Mouse (Mus musculus): ENCODE data around the gene Add3. TPM values are rescaled to one million over a fixed set of nuclear protein-coding genes. Genes with fewer than 3 reads are reported as not detected.

Add3 gene
- 14.8 and 28.6 TPM in 2 replicates for polyA plus RNA-seq (2014; fragmentation: Nextera tagmentation; extraction: Ambion mirVana)

DNA sequence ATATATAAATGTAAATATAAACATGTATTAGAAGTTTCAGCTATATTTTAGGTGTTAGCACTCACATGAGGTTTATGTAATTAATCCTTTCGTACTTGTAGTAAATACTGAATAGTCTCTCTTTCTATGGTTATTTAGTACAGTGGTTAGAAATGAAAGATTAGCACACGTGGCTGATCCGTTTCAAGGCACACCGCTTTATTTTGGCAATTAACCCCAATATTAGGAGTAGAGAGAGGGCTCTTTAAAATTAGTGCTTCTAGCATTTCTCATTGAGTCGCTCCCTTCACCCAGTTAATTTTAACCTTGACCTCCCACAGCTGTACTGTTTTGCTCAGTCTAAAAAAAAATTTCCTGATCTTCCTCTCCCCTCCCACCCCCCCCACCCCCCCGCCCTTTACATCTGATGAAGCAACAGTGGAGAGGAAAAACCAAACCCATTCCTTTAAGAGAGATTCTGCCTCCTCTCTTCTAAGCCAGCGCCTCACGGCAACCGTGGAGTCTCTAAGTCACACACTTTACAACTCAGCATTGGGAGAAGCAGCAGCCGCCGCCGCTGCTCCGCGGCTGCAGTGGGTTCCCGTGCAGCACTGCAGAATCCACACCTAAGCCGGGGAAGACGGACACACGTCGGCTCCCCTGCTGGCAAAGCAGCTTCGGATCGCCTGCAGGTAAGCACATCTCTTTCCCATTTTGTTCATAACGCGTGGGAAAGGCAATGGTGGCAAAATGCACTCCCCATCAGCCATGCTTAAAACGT lies at the start of gene Add3:
Gene Add3 (plus strand): TSS at position 400 of the 760 bp plus-strand sequence.
- WGBS, result 7% methylated on average over 24 of the region's 24 CpGs
- DNase-seq (peak; percentile 81), ATAC-seq (ENCODE audit: low FRiP score, low TSS enrichment) (no peak)
- Histone ChIP-seq H3K27me3 (ENCODE audit: control insufficient read depth, insufficient read depth, low read length) (0 out of 2 replicates have a peak, but pooled peaks cover 11% of the 10 kb centered on the region), H3K4me1 (ENCODE audit: control insufficient read depth, insufficient read depth, low read length) (peaks cover 21% of the 10 kb centered on the region), H3K27ac (replicated peaks; ENCODE audit: low read depth, low read length) (peak within 1 kb of the TSS; percentile 45; the same call in 1 of the 2 replicates), H3K9me3 (ENCODE audit: control insufficient read depth, low read length) (no peaks in the 10 kb centered on the region), H3K9ac (replicated peaks; ENCODE audit: low read length) (peak within 1 kb of the TSS; percentile 36; the same call in 1 of the 2 replicates), H3K4me2 (ENCODE audit: low read length) (peak within 1 kb of the TSS; percentile 96), H3K36me3 (ENCODE audit: control insufficient read depth, insufficient read depth, low read length) (no peaks in the 10 kb centered on the region), H3K4me3 (replicated peaks; ENCODE audit: low read depth, low read length) (peak within 1 kb of the TSS; percentile 85)

DNA sequence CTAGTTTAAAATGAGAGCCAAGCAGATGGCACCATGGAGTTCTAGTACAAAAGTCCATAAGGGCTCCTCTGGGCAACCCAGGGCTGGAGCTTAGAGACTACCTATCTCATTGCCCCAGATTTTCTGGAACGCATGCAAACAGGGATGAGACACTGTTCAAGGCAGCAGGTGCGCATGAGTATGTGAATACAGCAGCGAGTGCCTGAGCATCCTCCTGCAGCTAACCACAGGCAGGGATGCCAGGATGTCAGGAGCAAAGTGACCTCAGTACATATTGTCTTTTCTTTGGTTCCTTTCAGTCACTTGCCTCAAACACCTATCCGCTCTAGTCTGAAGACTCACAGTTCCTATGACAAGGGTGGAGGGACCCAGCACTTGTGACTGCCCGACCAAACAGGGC lies 49.6 kb upstream of the Add3 start:
- Histone ChIP-seq H3K9me3 (ENCODE audit: control insufficient read depth, low read length) (no peaks in the 10 kb centered on the region), H3K4me3 (replicated peaks; ENCODE audit: low read depth, low read length) (no peak overlapping the region), H3K27ac (replicated peaks; ENCODE audit: low read depth, low read length) (no peak overlapping the region), H3K27me3 (ENCODE audit: control insufficient read depth, insufficient read depth, low read length) (no peaks in the 10 kb centered on the region), H3K4me2 (ENCODE audit: low read length) (no peak overlapping the region), H3K9ac (replicated peaks; ENCODE audit: low read length) (no peak overlapping the region), H3K36me3 (ENCODE audit: control insufficient read depth, insufficient read depth, low read length) (no peaks in the 10 kb centered on the region), H3K4me1 (ENCODE audit: control insufficient read depth, insufficient read depth, low read length) (0 out of 2 replicates have a peak, but pooled peaks cover 6% of the 10 kb centered on the region)
- ATAC-seq (ENCODE audit: low FRiP score, low TSS enrichment), result no peak
- DNase-seq, result no peak
- 90% methylated on average over 5 of the region's 5 CpGs for WGBS

DNA sequence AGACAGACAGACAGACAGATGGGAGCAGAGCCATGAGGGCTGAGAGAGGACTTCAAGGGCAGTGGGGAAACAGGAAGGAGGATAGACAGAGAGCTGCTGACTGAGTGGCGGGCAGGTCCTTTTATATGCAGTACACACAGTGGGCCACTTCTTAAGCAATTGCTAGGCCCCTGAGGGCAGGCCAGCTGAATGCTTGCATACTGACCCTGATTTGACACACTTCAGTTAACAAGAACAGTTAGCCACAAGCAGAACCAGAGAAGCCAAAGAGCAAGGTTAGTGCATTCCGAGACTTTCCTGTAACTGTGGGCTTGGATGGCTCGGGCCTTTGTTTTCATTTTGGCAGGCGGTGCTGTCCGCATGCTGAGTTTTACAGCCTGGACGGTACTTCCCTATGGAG lies 48.0 kb upstream of the Add3 start:
- Histone ChIP-seq H3K36me3 (ENCODE audit: control insufficient read depth, insufficient read depth, low read length) (no peaks in the 10 kb centered on the region), H3K27me3 (ENCODE audit: control insufficient read depth, insufficient read depth, low read length) (no peaks in the 10 kb centered on the region), H3K4me1 (ENCODE audit: control insufficient read depth, insufficient read depth, low read length) (no peaks in the 10 kb centered on the region), H3K9ac (replicated peaks; ENCODE audit: low read length) (no peak overlapping the region), H3K4me2 (ENCODE audit: low read length) (no peak overlapping the region), H3K27ac (replicated peaks; ENCODE audit: low read depth, low read length) (no peak overlapping the region), H3K4me3 (replicated peaks; ENCODE audit: low read depth, low read length) (no peak overlapping the region), H3K9me3 (ENCODE audit: control insufficient read depth, low read length) (no peaks in the 10 kb centered on the region)
- WGBS, result 59% methylated on average over 6 of the region's 6 CpGs
- no peak for DNase-seq
- no peak for ATAC-seq (ENCODE audit: low FRiP score, low TSS enrichment)

DNA sequence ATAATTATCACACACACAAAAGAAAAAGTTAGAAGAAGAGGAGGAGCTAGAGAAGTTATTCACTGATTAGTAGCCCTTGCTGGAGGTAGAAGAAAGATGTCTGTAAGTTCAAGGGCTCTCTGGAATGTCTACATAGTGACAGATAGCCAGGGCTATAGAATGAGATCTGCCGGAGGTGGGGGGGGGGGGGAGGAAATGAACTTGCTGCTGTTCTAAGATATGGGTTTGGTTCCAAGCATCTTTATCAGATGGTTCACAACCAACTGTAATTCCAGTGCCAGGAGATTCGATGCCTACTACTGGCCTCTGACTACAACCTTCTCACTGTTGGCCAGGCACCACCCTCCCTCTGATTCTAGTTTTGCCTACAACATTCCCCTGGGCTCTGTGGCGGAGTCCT lies 46.9 kb upstream of the Add3 start:
- 94% methylated on average over 3 of the region's 3 CpGs for WGBS
- no peak overlapping the region for H3K27ac ChIP-seq (replicated peaks; ENCODE audit: low read depth, low read length)
- no peaks in the 10 kb centered on the region for H3K9me3 ChIP-seq (ENCODE audit: control insufficient read depth, low read length)
- no peak overlapping the region for H3K4me3 ChIP-seq (replicated peaks; ENCODE audit: low read depth, low read length)
- no peaks in the 10 kb centered on the region for H3K27me3 ChIP-seq (ENCODE audit: control insufficient read depth, insufficient read depth, low read length)
- DNase-seq, result no peak
- no peaks in the 10 kb centered on the region for H3K36me3 ChIP-seq (ENCODE audit: control insufficient read depth, insufficient read depth, low read length)
- H3K4me2 ChIP-seq (ENCODE audit: low read length), result no peak overlapping the region
- no peaks in the 10 kb centered on the region for H3K4me1 ChIP-seq (ENCODE audit: control insufficient read depth, insufficient read depth, low read length)
- ATAC-seq (ENCODE audit: low FRiP score, low TSS enrichment), result no peak
- no peak overlapping the region for H3K9ac ChIP-seq (replicated peaks; ENCODE audit: low read length)

DNA sequence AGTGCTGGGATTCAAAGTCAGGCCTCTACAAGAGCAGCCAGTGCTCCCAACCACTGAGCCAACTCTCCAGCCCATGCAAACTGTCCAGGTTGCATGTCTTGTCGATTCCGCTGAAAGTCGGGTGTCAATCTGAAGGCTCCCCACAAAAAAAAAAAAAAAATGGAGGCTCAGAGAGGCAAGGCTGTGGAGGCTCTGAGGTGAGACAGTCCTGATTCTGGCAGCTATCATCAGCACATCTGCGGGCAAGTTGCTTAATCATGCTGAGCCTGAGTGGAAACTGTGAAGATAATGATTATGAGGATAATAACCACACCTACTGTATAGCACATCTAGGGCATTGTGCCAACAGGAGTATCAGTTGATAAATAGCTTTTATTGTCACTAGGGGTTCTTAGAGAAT lies 45.6 kb upstream of the Add3 start:
- no peak overlapping the region for H3K9ac ChIP-seq (replicated peaks; ENCODE audit: low read length)
- H3K4me2 ChIP-seq (ENCODE audit: low read length), result no peak overlapping the region
- H3K36me3 ChIP-seq (ENCODE audit: control insufficient read depth, insufficient read depth, low read length), result no peaks in the 10 kb centered on the region
- no peak overlapping the region for H3K27ac ChIP-seq (replicated peaks; ENCODE audit: low read depth, low read length)
- no peak overlapping the region for H3K4me3 ChIP-seq (replicated peaks; ENCODE audit: low read depth, low read length)
- no peak for ATAC-seq (ENCODE audit: low FRiP score, low TSS enrichment)
- 90% methylated on average over 4 of the region's 4 CpGs for WGBS
- no peaks in the 10 kb centered on the region for H3K4me1 ChIP-seq (ENCODE audit: control insufficient read depth, insufficient read depth, low read length)
- DNase-seq, result no peak
- H3K9me3 ChIP-seq (ENCODE audit: control insufficient read depth, low read length), result no peaks in the 10 kb centered on the region
- H3K27me3 ChIP-seq (ENCODE audit: control insufficient read depth, insufficient read depth, low read length), result no peaks in the 10 kb centered on the region

DNA sequence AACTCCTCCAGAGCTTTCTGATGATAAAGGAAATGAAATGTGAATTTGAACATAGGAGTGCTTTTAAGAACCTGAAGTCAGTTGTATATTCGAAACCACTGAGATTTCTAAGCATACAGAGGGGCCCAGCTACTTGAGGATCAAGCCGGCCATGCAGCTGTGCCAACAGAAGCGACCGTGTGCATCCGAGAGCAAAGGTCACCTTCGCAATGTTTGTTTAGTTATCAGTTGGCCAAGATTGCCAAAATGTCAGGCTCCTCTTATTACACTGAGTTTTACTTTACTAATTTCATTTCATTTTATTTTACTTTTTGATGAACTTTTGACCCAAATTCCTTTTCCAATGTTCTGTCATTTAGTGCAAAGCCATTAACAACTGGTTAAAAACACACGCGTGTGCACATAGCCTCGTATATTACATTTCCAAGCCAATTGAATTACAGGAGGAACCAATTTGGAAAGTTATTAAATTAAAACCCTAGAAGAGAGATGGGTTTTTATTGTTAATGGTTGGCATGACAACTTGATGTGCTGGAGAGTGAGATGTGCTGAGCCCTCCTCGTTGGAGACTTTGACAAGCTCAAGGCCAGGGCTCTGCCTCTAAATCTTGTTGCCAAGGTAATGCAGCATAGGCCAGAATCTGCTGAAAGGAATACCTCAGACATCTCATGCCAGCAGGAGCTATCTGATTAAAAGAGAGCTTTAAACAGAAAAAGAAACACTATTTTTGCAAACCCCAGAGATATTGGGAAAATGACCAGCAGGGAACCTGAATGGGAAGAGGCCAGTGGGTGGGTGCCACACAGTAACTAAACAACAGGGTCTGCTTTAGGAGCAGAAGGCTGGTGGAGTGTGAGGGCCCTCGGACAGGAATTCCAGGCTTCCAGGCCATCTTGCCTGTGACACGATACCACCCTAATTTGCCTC lies 38.6 kb upstream of the Add3 start:
- no peak overlapping the region for H3K9ac ChIP-seq (replicated peaks; ENCODE audit: low read length)
- no peaks in the 10 kb centered on the region for H3K36me3 ChIP-seq (ENCODE audit: control insufficient read depth, insufficient read depth, low read length)
- WGBS, result 71% methylated on average over 12 of the region's 12 CpGs
- no peaks in the 10 kb centered on the region for H3K9me3 ChIP-seq (ENCODE audit: control insufficient read depth, low read length)
- DNase-seq (peak; percentile 37), ATAC-seq (ENCODE audit: low FRiP score, low TSS enrichment) (no peak)
- no peaks in the 10 kb centered on the region for H3K27me3 ChIP-seq (ENCODE audit: control insufficient read depth, insufficient read depth, low read length)
- no peak overlapping the region for H3K27ac ChIP-seq (replicated peaks; ENCODE audit: low read depth, low read length)
- H3K4me2 ChIP-seq (ENCODE audit: low read length), result no peak overlapping the region
- no peaks in the 10 kb centered on the region for H3K4me1 ChIP-seq (ENCODE audit: control insufficient read depth, insufficient read depth, low read length)
- H3K4me3 ChIP-seq (replicated peaks; ENCODE audit: low read depth, low read length), result no peak overlapping the region

DNA sequence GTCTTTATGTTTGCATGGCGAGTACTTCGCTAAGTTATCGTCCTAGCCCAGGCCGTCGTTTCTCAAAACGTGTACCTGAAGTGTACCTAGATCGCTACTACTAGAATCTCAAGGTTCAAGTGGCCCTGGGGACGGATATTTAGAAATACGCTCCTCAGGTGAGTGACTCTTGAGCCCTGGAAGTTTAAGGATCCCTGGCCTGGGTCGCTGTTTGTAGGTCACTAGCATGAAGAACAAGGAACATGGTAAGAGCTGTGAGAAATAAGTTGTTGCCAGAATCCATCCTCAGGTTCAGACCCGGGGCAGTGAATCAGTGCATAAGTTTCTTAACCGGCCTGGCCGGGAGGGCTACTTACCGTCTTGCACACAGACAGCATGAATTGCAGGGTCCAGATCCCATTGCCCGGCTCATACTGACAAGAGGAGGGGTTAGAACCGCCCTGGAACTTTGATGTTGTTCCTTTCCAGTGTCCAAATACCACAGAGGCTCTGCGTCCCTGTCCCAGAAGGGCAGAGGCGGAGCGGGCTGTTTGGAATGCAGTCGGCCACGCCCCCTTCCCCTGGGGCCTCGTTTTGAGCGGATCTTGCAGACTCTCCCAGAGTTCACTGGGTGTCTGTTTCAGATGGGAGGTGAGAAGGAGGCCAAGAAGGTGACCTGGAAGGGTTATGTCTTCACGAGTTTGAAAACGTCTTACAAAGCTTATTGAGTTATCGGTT lies 34.7 kb upstream of the Add3 start:
- no peak overlapping the region for H3K27ac ChIP-seq (replicated peaks; ENCODE audit: low read depth, low read length)
- no peak overlapping the region for H3K4me2 ChIP-seq (ENCODE audit: low read length)
- WGBS, result 48% methylated on average over 26 of the region's 26 CpGs
- peak; percentile 46 for DNase-seq
- no peaks in the 10 kb centered on the region for H3K9me3 ChIP-seq (ENCODE audit: control insufficient read depth, low read length)
- no peak overlapping the region for H3K9ac ChIP-seq (replicated peaks; ENCODE audit: low read length)
- no peak for ATAC-seq (ENCODE audit: low FRiP score, low TSS enrichment)
- no peaks in the 10 kb centered on the region for H3K4me1 ChIP-seq (ENCODE audit: control insufficient read depth, insufficient read depth, low read length)
- no peak overlapping the region for H3K4me3 ChIP-seq (replicated peaks; ENCODE audit: low read depth, low read length)
- H3K36me3 ChIP-seq (ENCODE audit: control insufficient read depth, insufficient read depth, low read length), result no peaks in the 10 kb centered on the region
- H3K27me3 ChIP-seq (ENCODE audit: control insufficient read depth, insufficient read depth, low read length), result no peaks in the 10 kb centered on the region

DNA sequence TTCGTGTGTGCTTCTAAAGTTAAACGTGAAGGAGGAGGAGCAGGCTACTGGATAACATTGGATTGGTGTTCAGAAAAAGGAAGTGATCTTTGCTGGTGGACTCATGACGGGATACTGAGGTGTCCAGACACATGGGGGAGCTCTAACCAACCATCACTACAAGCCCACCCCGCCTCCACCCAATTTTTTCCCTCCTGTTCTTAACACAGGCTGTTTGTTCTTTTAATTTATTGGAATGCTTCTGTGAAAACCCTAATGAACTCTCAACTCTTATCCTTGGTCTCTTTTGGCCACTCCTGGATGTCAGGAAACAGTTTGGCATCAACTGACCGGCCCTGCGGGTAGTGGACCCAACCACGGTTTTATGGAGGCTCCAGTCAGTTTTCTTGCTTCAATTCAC lies 33.3 kb upstream of the Add3 start:
- Histone ChIP-seq H3K9ac (replicated peaks; ENCODE audit: low read length) (no peak overlapping the region), H3K4me1 (ENCODE audit: control insufficient read depth, insufficient read depth, low read length) (no peaks in the 10 kb centered on the region), H3K9me3 (ENCODE audit: control insufficient read depth, low read length) (no peaks in the 10 kb centered on the region), H3K36me3 (ENCODE audit: control insufficient read depth, insufficient read depth, low read length) (no peaks in the 10 kb centered on the region), H3K27me3 (ENCODE audit: control insufficient read depth, insufficient read depth, low read length) (no peaks in the 10 kb centered on the region), H3K4me2 (ENCODE audit: low read length) (no peak overlapping the region), H3K4me3 (replicated peaks; ENCODE audit: low read depth, low read length) (no peak overlapping the region), H3K27ac (replicated peaks; ENCODE audit: low read depth, low read length) (no peak overlapping the region)
- 91% methylated on average over 7 of the region's 7 CpGs for WGBS
- ATAC-seq (ENCODE audit: low FRiP score, low TSS enrichment) (no peak), DNase-seq (no peak)

Measured in midbrain, embryonic 14.5 days (tissue).